Mouse (Mus musculus) adrenal gland, postnatal 4 days (tissue): ENCODE measurements around the gene Defb45. TPM values are rescaled to one million over a fixed set of nuclear protein-coding genes. Genes with fewer than 3 reads are reported as not detected.

Experiments
- DNase-seq, 2 experiments: peaks; one replicate each; pipeline ENCODE4 v3.0.0; 2021 to 2022; ENCODE audit warnings: low spot score in 2 of 2, mixed read lengths in 2 of 2
- long read RNA-seq, 2 experiments: library from polyadenylated mRNA; stranded (forward); transcript quantifications; one replicate each; pipeline ENCODE4 v2.0.0; 2021
- total RNA-seq, 2 experiments: library from RNA; stranded (reverse); gene quantifications; 2 replicates each; pipeline ENCODE4 v1.2.3; 2021

Gene Defb45
- not detected for total RNA-seq
- long read RNA-seq, experiment 1 = 0 reads
- long read RNA-seq, experiment 2 = 0 reads

GRCm38 (mm10) chr2:152599299-152599698 is at the start of gene Defb45:
Defb45 (minus strand) TSS chr2:152599399.
- DNase-seq = no peak

- no peak for DNase-seq
These were observed 40.4 kb upstream of the Defb45 start for GRCm38 (mm10) chr2:152639406-152640113.

GRCm38 (mm10) chr2:152638865-152639264 is 39.7 kb upstream of the Defb45 start:
- no peak for DNase-seq

- DNase-seq = no peak
These were observed 38.2 kb upstream of the Defb45 start for GRCm38 (mm10) chr2:152637381-152637780.

GRCm38 (mm10) chr2:152637006-152637322 is 37.8 kb upstream of the Defb45 start:
- DNase-seq = no peak

- DNase-seq = no peak
These were observed 37.2 kb upstream of the Defb45 start for GRCm38 (mm10) chr2:152636246-152637005.

GRCm38 (mm10) chr2:152634311-152634710 is 35.1 kb upstream of the Defb45 start:
- no peak for DNase-seq

- DNase-seq = no peak
These were observed 34.1 kb upstream of the Defb45 start for GRCm38 (mm10) chr2:152633334-152633733.

- DNase-seq = no peak
These were observed 30.7 kb upstream of the Defb45 start for GRCm38 (mm10) chr2:152629904-152630303.

GRCm38 (mm10) chr2:152629239-152629638 is 30.0 kb upstream of the Defb45 start:
- DNase-seq = no peak

GRCm38 (mm10) chr2:152628066-152628465 is 28.9 kb upstream of the Defb45 start:
- no peak for DNase-seq

GRCm38 (mm10) chr2:152626774-152627591 is 27.8 kb upstream of the Defb45 start, which contains the start of gene Rem1:
Rem1 (plus strand) TSS chr2:152626951.
- no peak for DNase-seq

GRCm38 (mm10) chr2:152625256-152625655 is 26.1 kb upstream of the Defb45 start:
- no peak for DNase-seq

GRCm38 (mm10) chr2:152624566-152624965 is 25.4 kb upstream of the Defb45 start:
- no peak for DNase-seq

- DNase-seq = no peak
These were observed 23.8 kb upstream of the Defb45 start, which contains the start of gene Defb25 for GRCm38 (mm10) chr2:152622953-152623352. Defb25 (minus strand) TSS chr2:152623053.

GRCm38 (mm10) chr2:152622151-152622550 is 23.0 kb upstream of the Defb45 start:
- no peak for DNase-seq

- no peak for DNase-seq
These were observed 21.4 kb upstream of the Defb45 start for GRCm38 (mm10) chr2:152620367-152621134.

- no peak for DNase-seq
These were observed 18.2 kb upstream of the Defb45 start for GRCm38 (mm10) chr2:152617374-152617773.

GRCm38 (mm10) chr2:152616470-152616869 is 17.3 kb upstream of the Defb45 start:
- no peak for DNase-seq

GRCm38 (mm10) chr2:152615563-152615962 is 16.4 kb upstream of the Defb45 start:
- no peak for DNase-seq

- DNase-seq = no peak
These were observed 13.0 kb upstream of the Defb45 start for GRCm38 (mm10) chr2:152612193-152612592.
